Mouse (Mus musculus): ENCODE results near the gene Ctf1.
A peak's percentile ranks its signal among the peaks of the same experiment; 100 is the strongest.

DNA sequence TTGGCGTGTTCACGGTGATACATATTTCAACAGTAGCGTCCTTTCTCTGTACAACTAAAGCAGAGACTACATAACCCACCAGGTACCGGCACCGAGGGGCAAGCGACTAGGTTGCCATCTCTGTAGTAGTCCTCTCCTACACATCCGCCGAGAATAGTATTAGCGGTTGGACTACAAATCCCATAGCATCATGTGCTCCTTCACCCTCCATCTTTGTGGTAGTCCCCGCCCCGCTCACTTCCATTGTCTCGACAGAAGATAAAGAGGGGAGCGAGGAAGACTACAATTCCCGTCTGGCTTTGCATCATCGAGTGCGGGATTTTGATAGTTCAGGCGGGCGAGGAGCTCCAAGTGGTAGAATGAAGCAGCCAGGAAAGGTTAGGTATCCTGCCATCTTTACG is 32.7 kb downstream of the Ctf1 start:
- TF ChIP-seq CTCF (IDR thresholded peaks at IDR 0.05; ENCODE audit: extremely low read depth, insufficient read length, insufficient replicate concordance, low read depth, low read length) = 0 out of 2 replicates have a peak, but pooled peaks have one; percentile 6
- TF ChIP-seq POLR2A (IDR thresholded peaks at IDR 0.05; ENCODE audit: low read depth, low read length) = no peak

Data from small intestine, adult 2 months (tissue).